Comparison of ENCODE assay signal across 12 mouse cellular contexts in the genomic region with DNA sequence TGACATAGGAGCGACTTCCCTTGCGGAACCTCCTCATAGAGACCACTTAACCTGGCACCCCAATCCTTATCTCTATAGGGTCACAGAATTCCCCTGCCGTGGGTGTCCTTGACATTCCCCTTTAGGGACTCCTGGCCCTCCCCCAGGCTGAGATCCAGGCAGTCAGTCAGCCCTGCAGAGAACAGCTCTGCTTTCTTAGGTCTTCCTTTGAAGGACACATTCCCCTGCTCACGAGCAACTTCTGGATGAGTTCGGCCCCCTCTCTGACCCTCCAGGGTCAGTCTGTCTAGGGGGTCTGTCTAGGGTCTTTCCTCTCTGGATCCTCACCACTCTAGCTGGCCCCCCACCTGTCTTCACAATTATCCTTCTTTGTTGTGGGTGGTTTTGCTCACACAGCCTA. TPM values are rescaled to one million over a fixed set of nuclear protein-coding genes. Genes with fewer than 3 reads are reported as not detected.
DNase-seq lines count a peak whose midpoint lies in the region; ATAC-seq lines count a peak whose summit lies in the region.
"Had no signal": no experiment of that assay in that cellular context is flagged by ENCODE, and none has a peak within 500 bp of the region (broad histone marks: within the 10 kb centered on the region; RNA-seq: fewer than 3 reads in every experiment).

No protein-coding gene starts in this region.

- H3K36me3 ChIP-seq in kidney, embryonic 15.5 days: no peaks in the 10 kb centered on the region
- no peaks in the 10 kb centered on the region for H3K36me3 ChIP-seq in embryonic facial prominence, embryonic 10.5 days (replicated peaks)
- H3K36me3 ChIP-seq in heart, embryonic 16.5 days (ENCODE audit: control insufficient read depth, insufficient read depth): no peaks in the 10 kb centered on the region
- H3K36me3 ChIP-seq in liver, embryonic 13.5 days: no peaks in the 10 kb centered on the region

- intact Hi-C loops in left cerebral cortex, postnatal 36 days (cut with DNase I): no loop called here

- H3K27me3 ChIP-seq in kidney, embryonic 15.5 days: peaks cover 35% of the 10 kb centered on the region
- peaks cover 69% of the 10 kb centered on the region for H3K27me3 ChIP-seq in embryonic facial prominence, embryonic 10.5 days (replicated peaks; ENCODE audit: low read depth, poor library complexity, severe bottlenecking)
- peaks cover 33% of the 10 kb centered on the region for H3K27me3 ChIP-seq in heart, embryonic 16.5 days (ENCODE audit: control insufficient read depth, insufficient read depth, low read length)
- peaks cover 90% of the 10 kb centered on the region for H3K27me3 ChIP-seq in liver, embryonic 13.5 days

- no peaks in the 10 kb centered on the region for H3K9me3 ChIP-seq in kidney, embryonic 15.5 days (replicated peaks)
- H3K9me3 ChIP-seq in embryonic facial prominence, embryonic 10.5 days: no peaks in the 10 kb centered on the region
- 0 out of 2 replicates have a peak, but pooled peaks cover 2% of the 10 kb centered on the region for H3K9me3 ChIP-seq in heart, embryonic 16.5 days (replicated peaks; ENCODE audit: control insufficient read depth, low read length)
- no peaks in the 10 kb centered on the region for H3K9me3 ChIP-seq in liver, embryonic 13.5 days (replicated peaks)

- H3K27ac ChIP-seq in kidney, embryonic 15.5 days: peak overlapping the region; percentile 13; the same call in 1 of the 2 replicates
- peak overlapping the region; percentile 77; the same call in 1 of the 2 replicates for H3K27ac ChIP-seq in embryonic facial prominence, embryonic 10.5 days (replicated peaks)
- H3K27ac ChIP-seq in heart, embryonic 16.5 days (ENCODE audit: low read length): no peak overlapping the region
- H3K27ac ChIP-seq in liver, embryonic 13.5 days: no peak overlapping the region
- H3K27ac ChIP-seq: macrophage had no signal

- peaks cover 72% of the 10 kb centered on the region for H3K4me1 ChIP-seq in kidney, embryonic 15.5 days
- peaks cover 64% of the 10 kb centered on the region for H3K4me1 ChIP-seq in embryonic facial prominence, embryonic 10.5 days
- H3K4me1 ChIP-seq in heart, embryonic 16.5 days (ENCODE audit: control insufficient read depth, insufficient read depth, low read length): peaks cover 32% of the 10 kb centered on the region
- peaks cover 9% of the 10 kb centered on the region for H3K4me1 ChIP-seq in liver, embryonic 13.5 days (replicated peaks)

- 23% methylated on average over 5 of the region's 5 CpGs for WGBS in kidney, embryonic 15.5 days
- WGBS in embryonic facial prominence, embryonic 10.5 days: 21% methylated on average over 5 of the region's 5 CpGs
- WGBS in heart, embryonic 16.5 days: 21% methylated on average over 5 of the region's 5 CpGs
- WGBS in liver, embryonic 13.5 days (ENCODE audit: insufficient replicate concordance): 30% methylated on average over 5 of the region's 5 CpGs

- peak overlapping the region; percentile 64; the same call in 1 of the 2 replicates for H3K9ac ChIP-seq in kidney, embryonic 15.5 days
- H3K9ac ChIP-seq in heart, embryonic 16.5 days (ENCODE audit: low read length): peak overlapping the region; percentile 75
- H3K9ac ChIP-seq in liver, embryonic 13.5 days: no peak overlapping the region

- no peak for DNase-seq in kidney, adult 9 months
- DNase-seq in embryonic facial prominence, embryonic 10.5 days (ENCODE audit: low spot score): no peak
- DNase-seq in liver, embryonic 13.5 days: no peak
- DNase-seq in thymus, postnatal 10 days (ENCODE audit: low spot score in 2 of 2): no peak
- DNase-seq in left cerebral cortex, postnatal 36 days (ENCODE audit: low spot score in 2 of 2): no peak
- no peak for DNase-seq in cerebellum, adult 11 months

- H3K4me3 ChIP-seq in kidney, embryonic 15.5 days (replicated peaks): peak overlapping the region; percentile 54
- peak overlapping the region; percentile 59 for H3K4me3 ChIP-seq in embryonic facial prominence, embryonic 10.5 days
- H3K4me3 ChIP-seq in heart, embryonic 16.5 days (ENCODE audit: low read length): peak overlapping the region; percentile 65
- H3K4me3 ChIP-seq in liver, embryonic 13.5 days (replicated peaks): peak overlapping the region; percentile 39; the same call in 1 of the 2 replicates

- H3K4me2 ChIP-seq in kidney, embryonic 15.5 days: peak overlapping the region; percentile 77
- H3K4me2 ChIP-seq in heart, embryonic 16.5 days (ENCODE audit: low read depth, low read length): peak overlapping the region; percentile 79
- peak overlapping the region; percentile 52 for H3K4me2 ChIP-seq in liver, embryonic 13.5 days

- ATAC-seq in kidney, embryonic 15.5 days (replicated peaks; ENCODE audit: low FRiP score): no peak
- ATAC-seq in heart, embryonic 16.5 days (replicated peaks; ENCODE audit: extremely low read depth, insufficient read depth, low FRiP score): no peak
- no peak for ATAC-seq in liver, embryonic 13.5 days (ENCODE audit: low read depth)
- ATAC-seq: inflammation-experienced regulatory T-cells, adult 6 months had no signal

RNA-seq across cellular contexts. Expression of a gene that starts 1.1 kb away (rescaled TPM):
- polyA plus RNA-seq in kidney, embryonic 15.5 days (2015; fragmentation: Nextera tagmentation; extraction: Ambion mirVana): 17.2 and 18.4 TPM in 2 replicates
- polyA plus RNA-seq in embryonic facial prominence, embryonic 10.5 days (2016; fragmentation: Nextera tagmentation; extraction: Ambion mirVana): 10.3 and 10.6 TPM in 2 replicates
- polyA plus RNA-seq in heart, embryonic 16.5 days (2015; fragmentation: Nextera tagmentation; extraction: Ambion mirVana): 14.7 and 20.5 TPM in 2 replicates
- polyA plus RNA-seq in liver, embryonic 13.5 days (2015; fragmentation: Nextera tagmentation; extraction: Ambion mirVana): 1.2 and 1.3 TPM in 2 replicates
- 10 to 100 TPM; 13.2 to 16.7 TPM for total RNA-seq in left cerebral cortex, postnatal 36 days (2021)

RNA-seq across cellular contexts. Expression of a gene that starts 13.9 kb away (rescaled TPM):
- not detected in 2 replicates for polyA plus RNA-seq in kidney, embryonic 15.5 days (2015; fragmentation: Nextera tagmentation; extraction: Ambion mirVana)
- polyA plus RNA-seq in embryonic facial prominence, embryonic 10.5 days (2016; fragmentation: Nextera tagmentation; extraction: Ambion mirVana): 0.10 TPM in 1 of 2 replicates, not detected in the other
- not detected in 2 replicates for polyA plus RNA-seq in heart, embryonic 16.5 days (2015; fragmentation: Nextera tagmentation; extraction: Ambion mirVana)
- polyA plus RNA-seq in liver, embryonic 13.5 days (2015; fragmentation: Nextera tagmentation; extraction: Ambion mirVana): not detected in 2 replicates
- total RNA-seq in left cerebral cortex, postnatal 36 days (2021): under 1 TPM in 1 of 2 experiments, not detected in 1; 0.27 TPM
- total RNA-seq: MEL had no signal
- polyA plus RNA-seq: inflammation-experienced regulatory T-cells, adult 6 months; macrophage; thymus, postnatal 0 days had no signal

RNA-seq across cellular contexts. Expression of a gene that starts 44.5 kb away (rescaled TPM):
- polyA plus RNA-seq in kidney, embryonic 15.5 days (2015; fragmentation: Nextera tagmentation; extraction: Ambion mirVana): 6.2 and 6.4 TPM in 2 replicates
- 5.5 and 6.2 TPM in 2 replicates for polyA plus RNA-seq in embryonic facial prominence, embryonic 10.5 days (2016; fragmentation: Nextera tagmentation; extraction: Ambion mirVana)
- 7.1 and 8.0 TPM in 2 replicates for polyA plus RNA-seq in heart, embryonic 16.5 days (2015; fragmentation: Nextera tagmentation; extraction: Ambion mirVana)
- 1.0 and 1.6 TPM in 2 replicates for polyA plus RNA-seq in liver, embryonic 13.5 days (2015; fragmentation: Nextera tagmentation; extraction: Ambion mirVana)
- 100 to 1,000 TPM; 110 to 118 TPM for total RNA-seq in left cerebral cortex, postnatal 36 days (2021)

RNA-seq across cellular contexts. Expression of a gene that starts 51.0 kb away (rescaled TPM):
- polyA plus RNA-seq in kidney, embryonic 15.5 days (2015; fragmentation: Nextera tagmentation; extraction: Ambion mirVana): 0.22 and 0.44 TPM in 2 replicates
- polyA plus RNA-seq in embryonic facial prominence, embryonic 10.5 days (2016; fragmentation: Nextera tagmentation; extraction: Ambion mirVana): 1.2 and 1.7 TPM in 2 replicates
- 0.10 and 0.12 TPM in 2 replicates for polyA plus RNA-seq in heart, embryonic 16.5 days (2015; fragmentation: Nextera tagmentation; extraction: Ambion mirVana)
- polyA plus RNA-seq in liver, embryonic 13.5 days (2015; fragmentation: Nextera tagmentation; extraction: Ambion mirVana): 0.13 and 0.17 TPM in 2 replicates
- 1 to 10 TPM; 1.5 TPM for total RNA-seq in left cerebral cortex, postnatal 36 days (2021)
- total RNA-seq: MEL had no signal
- polyA plus RNA-seq: inflammation-experienced regulatory T-cells, adult 6 months had no signal

Comparison
In these comparisons a context has a peak if more than half of its experiments do, and no peak if none do; other contexts are left out.
1. H3K27ac ChIP-seq: peak in kidney, embryonic 15.5 days (single experiment) and embryonic facial prominence, embryonic 10.5 days (single experiment); none in heart, embryonic 16.5 days (single experiment) and liver, embryonic 13.5 days (single experiment).
2. Peak in every context shown above with its lines, with median percentiles within 50 percentile points of each other: H3K4me2 ChIP-seq and H3K4me3 ChIP-seq.